24 mouse cellular contexts compared by ENCODE assay signal in the genomic region with DNA sequence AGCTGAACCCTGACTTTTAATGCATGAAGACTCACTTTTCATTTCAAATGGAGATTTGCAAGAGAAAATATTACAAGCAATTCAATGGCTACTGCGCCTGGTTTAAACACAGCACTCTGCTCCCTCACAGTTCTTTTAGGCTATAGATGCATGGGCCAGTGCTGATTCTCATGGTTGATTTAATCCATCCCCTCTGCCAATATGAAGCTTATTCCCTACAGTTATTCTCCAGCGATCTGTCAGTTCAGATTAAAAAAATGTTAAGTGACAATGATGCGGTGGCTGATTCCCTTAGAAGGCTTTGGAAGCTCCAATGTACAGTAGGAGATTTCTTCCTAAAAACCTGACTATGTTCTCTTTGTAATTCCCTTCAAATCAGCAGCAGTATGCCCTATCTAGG.
DNase-seq lines count a peak whose midpoint lies in the region; ATAC-seq and TF ChIP-seq lines count a peak whose summit lies in the region.
"Had no signal": no experiment of that assay in that cellular context is flagged by ENCODE, and none has a peak within 500 bp of the region (broad histone marks: within the 10 kb centered on the region; RNA-seq: fewer than 3 reads in every experiment).

No protein-coding gene starts in this region.

- 74% methylated on average over 3 of the region's 3 CpGs for WGBS in midbrain, postnatal 0 days
- 75% methylated on average over 3 of the region's 3 CpGs for WGBS in midbrain, embryonic 13.5 days
- 91% methylated on average over 3 of the region's 3 CpGs for WGBS in limb, embryonic 10.5 days

- H3K36me3 ChIP-seq in midbrain, postnatal 0 days (ENCODE audit: insufficient read depth, low read length), result no peaks in the 10 kb centered on the region
- H3K36me3 ChIP-seq in midbrain, embryonic 13.5 days, result no peaks in the 10 kb centered on the region
- H3K36me3 ChIP-seq in limb, embryonic 10.5 days, result no peaks in the 10 kb centered on the region
- H3K36me3 ChIP-seq: embryonic facial prominence, embryonic 12.5 days; embryonic facial prominence, embryonic 15.5 days; G1E; hindbrain, embryonic 13.5 days; intestine, embryonic 15.5 days had no signal

- no peaks in the 10 kb centered on the region for H3K4me1 ChIP-seq in midbrain, postnatal 0 days (ENCODE audit: insufficient read depth, low read length)
- H3K4me1 ChIP-seq in midbrain, embryonic 13.5 days (replicated peaks), result no peaks in the 10 kb centered on the region
- no peaks in the 10 kb centered on the region for H3K4me1 ChIP-seq in limb, embryonic 10.5 days
- H3K4me1 ChIP-seq: embryonic facial prominence, embryonic 12.5 days; embryonic facial prominence, embryonic 15.5 days; hindbrain, embryonic 13.5 days; intestine, embryonic 15.5 days had no signal

- TF ChIP-seq CTCF in midbrain, postnatal 0 days (IDR thresholded peaks at IDR 0.05), result no peak

- no peak overlapping the region for H3K4me2 ChIP-seq in midbrain, postnatal 0 days (ENCODE audit: low read depth, low read length, poor library complexity, severe bottlenecking)
- H3K4me2 ChIP-seq in midbrain, embryonic 13.5 days (replicated peaks), result no peak overlapping the region
- H3K4me2 ChIP-seq: embryonic facial prominence, embryonic 12.5 days; embryonic facial prominence, embryonic 15.5 days; heart, embryonic 11.5 days; hindbrain, embryonic 13.5 days; intestine, embryonic 15.5 days had no signal

- H3K27ac ChIP-seq in midbrain, postnatal 0 days (ENCODE audit: low read depth, low read length), result no peak overlapping the region
- H3K27ac ChIP-seq in midbrain, embryonic 13.5 days, result no peak overlapping the region
- no peak overlapping the region for H3K27ac ChIP-seq in limb, embryonic 10.5 days
- H3K27ac ChIP-seq: embryonic facial prominence, embryonic 12.5 days; embryonic facial prominence, embryonic 15.5 days; gastrocnemius, adult 2 months; hindbrain, embryonic 13.5 days; intestine, embryonic 15.5 days had no signal

- no peak overlapping the region for H3K9ac ChIP-seq in midbrain, postnatal 0 days (replicated peaks; ENCODE audit: low read length, poor library complexity, severe bottlenecking)
- H3K9ac ChIP-seq in midbrain, embryonic 13.5 days (replicated peaks), result no peak overlapping the region
- H3K9ac ChIP-seq: embryonic facial prominence, embryonic 12.5 days; embryonic facial prominence, embryonic 15.5 days; forebrain, postnatal 0 days; hindbrain, embryonic 13.5 days; intestine, embryonic 15.5 days had no signal

- no peaks in the 10 kb centered on the region for H3K9me3 ChIP-seq in midbrain, postnatal 0 days (ENCODE audit: low read length)
- no peaks in the 10 kb centered on the region for H3K9me3 ChIP-seq in midbrain, embryonic 13.5 days
- no peaks in the 10 kb centered on the region for H3K9me3 ChIP-seq in limb, embryonic 10.5 days (replicated peaks)
- H3K9me3 ChIP-seq: embryonic facial prominence, embryonic 12.5 days; embryonic facial prominence, embryonic 15.5 days; G1E; hindbrain, embryonic 13.5 days; intestine, embryonic 15.5 days had no signal

- no peak overlapping the region for H3K4me3 ChIP-seq in midbrain, postnatal 0 days (ENCODE audit: low read depth, low read length)
- no peak overlapping the region for H3K4me3 ChIP-seq in midbrain, embryonic 13.5 days (replicated peaks)
- H3K4me3 ChIP-seq in limb, embryonic 10.5 days, result no peak overlapping the region
- H3K4me3 ChIP-seq: embryonic facial prominence, embryonic 12.5 days; embryonic facial prominence, embryonic 15.5 days; gastrocnemius, adult 2 months; hindbrain, embryonic 13.5 days; intestine, embryonic 15.5 days had no signal

- H3K27me3 ChIP-seq in midbrain, postnatal 0 days (ENCODE audit: insufficient read depth, low read length), result no peaks in the 10 kb centered on the region
- H3K27me3 ChIP-seq in midbrain, embryonic 13.5 days, result no peaks in the 10 kb centered on the region
- H3K27me3 ChIP-seq in limb, embryonic 10.5 days (ENCODE audit: low read depth, poor library complexity, severe bottlenecking), result no peaks in the 10 kb centered on the region
- H3K27me3 ChIP-seq: CH12.LX; embryonic facial prominence, embryonic 12.5 days; embryonic facial prominence, embryonic 15.5 days; hindbrain, embryonic 13.5 days; intestine, embryonic 15.5 days had no signal

- ATAC-seq in midbrain, postnatal 0 days (ENCODE audit: low FRiP score), result no peak
- ATAC-seq in midbrain, embryonic 13.5 days, result no peak
- ATAC-seq: forebrain, embryonic 14.5 days; forebrain, postnatal 0 days; intestine, embryonic 15.5 days had no signal

- DNase-seq in cerebellum, postnatal 14 days, result peak; percentile 22 to 61
- DNase-seq in cerebellum, postnatal 4 days (ENCODE audit: low spot score in 2 of 2), result no peak
- peak; percentile 67 for DNase-seq in midbrain, postnatal 0 days (ENCODE audit: low spot score)
- peak; percentile 63 for DNase-seq in retina, postnatal 1 day
- no peak for DNase-seq in urinary bladder, postnatal 4 days (ENCODE audit: low spot score in 2 of 2)
- DNase-seq in limb, embryonic 10.5 days (ENCODE audit: low spot score), result no peak
- DNase-seq: adrenal gland, adult 2 months; adrenal gland, postnatal 14 days; B cell, adult 2 months; cerebellum, adult 18-20 months; cerebellum, adult 9-10 months; forebrain, postnatal 0 days; gastrocnemius, adult 2 months; gastrocnemius, postnatal 14 days; heart, adult 11 months had no signal

Comparison
In these comparisons a context has a peak if more than half of its experiments do, and no peak if none do; other contexts are left out.
1. DNase-seq: peak in cerebellum, postnatal 14 days (2 of 2), midbrain, postnatal 0 days (single experiment) and retina, postnatal 1 day (single experiment); none in cerebellum, postnatal 4 days (0 of 2), urinary bladder, postnatal 4 days (0 of 2) and limb, embryonic 10.5 days (single experiment).